Mouse (Mus musculus): ENCODE measurements at regions not wholly inside any gene's neighbourhood (a gene's known extent, or its start where the extent isn't known, plus 50 kb on each side); places are given as distances from the start of the nearest gene placed in this dataset.

GRCm38 (mm10) chr8:49946919-49947612, 1103.3 kb upstream of the Tenm3 start:
- no peak for TF ChIP-seq POLR2A (IDR thresholded peaks at IDR 0.05; ENCODE audit: borderline replicate concordance, extremely low read depth, insufficient read depth, insufficient read length, poor library complexity, severe bottlenecking)
- TF ChIP-seq CTCF (IDR thresholded peaks at IDR 0.05; ENCODE audit: borderline replicate concordance, extremely low read depth, insufficient read depth, insufficient read length): no peak

Measured in brain, embryonic 14.5 days (tissue).